Mouse (Mus musculus) embryo, embryonic 10 days (tissue): ENCODE measurements around the gene Ptprr.

Source experiments
- DNase-seq: peaks from one replicate; pipeline ENCODE4 v3.0.0-alpha.2; 2015; ENCODE audit warnings: low spot score

Gene Ptprr

DNA sequence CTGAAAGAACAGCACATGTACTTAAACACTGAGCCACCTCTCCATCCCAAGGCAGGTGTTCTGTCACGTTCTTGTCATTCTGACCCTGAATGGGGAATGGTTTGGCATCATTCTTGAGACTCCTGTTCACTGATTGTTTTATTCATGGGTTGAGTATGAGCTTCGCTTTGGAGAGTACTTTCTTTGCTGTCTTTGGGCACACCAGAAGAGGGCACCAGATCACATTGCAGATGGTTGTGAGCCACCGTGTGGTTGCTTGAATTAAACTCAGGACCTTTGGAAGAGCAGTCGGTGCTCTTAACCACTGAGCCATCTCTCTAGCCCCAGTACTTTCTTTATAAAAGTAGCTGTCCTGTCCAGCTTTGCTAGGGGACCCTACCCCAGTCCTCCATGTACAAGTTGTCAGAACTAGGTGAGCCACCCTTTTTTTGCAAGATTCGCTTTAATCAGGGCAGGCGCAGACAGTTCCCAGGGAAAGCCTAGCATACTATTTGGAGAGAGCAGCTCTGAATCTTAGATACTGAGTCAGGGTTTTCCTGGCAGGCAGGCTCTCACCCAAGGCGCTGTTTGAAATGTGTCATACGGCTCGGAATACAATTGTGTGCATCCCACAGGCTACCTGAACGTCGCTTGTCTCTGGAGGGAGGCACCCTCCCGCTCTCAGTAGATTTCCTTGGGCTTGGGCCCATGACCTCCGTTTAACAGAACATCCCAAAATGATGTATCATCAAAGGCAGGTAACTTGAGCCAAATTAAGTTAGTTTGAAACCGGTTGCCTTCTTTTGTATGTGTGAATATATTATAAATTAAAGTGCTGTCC is 178.8 kb downstream of the Ptprr start:
- DNase-seq, result peak; percentile 54

- peak; percentile 86 for DNase-seq
Observed at GRCm38 (mm10) chr10:116197416-116197939, 179.5 kb downstream of the Ptprr start.

DNA sequence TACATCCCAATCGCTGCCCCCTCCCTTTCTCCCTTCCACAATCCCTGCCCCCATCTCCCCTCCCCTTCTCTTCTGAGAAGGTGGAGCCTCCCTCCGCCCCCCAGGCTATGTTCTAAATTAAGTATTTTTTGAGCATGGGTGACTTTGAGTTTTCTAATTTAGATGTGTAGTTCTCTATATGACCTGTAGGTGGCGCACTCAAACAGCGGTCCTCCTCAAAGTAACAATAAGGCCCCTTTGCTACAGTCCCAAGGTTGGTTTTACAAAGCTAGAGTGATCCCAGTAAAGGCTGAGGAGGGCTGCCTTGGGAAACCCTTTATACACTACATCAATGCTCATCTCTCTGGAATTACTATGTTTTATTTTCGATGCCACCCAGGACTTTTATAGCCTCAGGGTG is 181.0 kb downstream of the Ptprr start:
- DNase-seq, result peak; percentile 65

GRCm38 (mm10) chr10:116201542-116201941 is 183.5 kb downstream of the Ptprr start:
- DNase-seq, result no peak

- DNase-seq, result no peak
Observed at GRCm38 (mm10) chr10:116205580-116206358, 187.8 kb downstream of the Ptprr start.

DNA sequence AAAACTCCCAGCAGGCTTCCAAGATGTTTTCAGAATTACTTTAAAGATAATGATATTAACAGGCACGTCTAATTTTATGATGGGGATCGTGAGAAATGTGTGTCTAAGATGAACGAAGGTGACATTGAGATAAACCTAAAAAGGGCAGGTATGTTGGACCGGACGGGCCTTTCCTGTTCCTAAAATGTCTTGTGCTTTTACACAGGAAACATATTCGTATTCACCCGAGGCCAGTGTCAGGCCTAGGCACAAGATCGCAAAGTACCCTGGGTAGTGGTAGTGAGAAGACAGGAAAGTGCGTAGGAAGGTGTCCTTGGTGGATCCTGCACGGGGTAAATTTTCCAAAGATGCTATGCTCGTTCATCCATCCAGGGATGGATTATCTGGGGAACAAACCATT is 188.4 kb downstream of the Ptprr start:
- DNase-seq, result no peak

DNA sequence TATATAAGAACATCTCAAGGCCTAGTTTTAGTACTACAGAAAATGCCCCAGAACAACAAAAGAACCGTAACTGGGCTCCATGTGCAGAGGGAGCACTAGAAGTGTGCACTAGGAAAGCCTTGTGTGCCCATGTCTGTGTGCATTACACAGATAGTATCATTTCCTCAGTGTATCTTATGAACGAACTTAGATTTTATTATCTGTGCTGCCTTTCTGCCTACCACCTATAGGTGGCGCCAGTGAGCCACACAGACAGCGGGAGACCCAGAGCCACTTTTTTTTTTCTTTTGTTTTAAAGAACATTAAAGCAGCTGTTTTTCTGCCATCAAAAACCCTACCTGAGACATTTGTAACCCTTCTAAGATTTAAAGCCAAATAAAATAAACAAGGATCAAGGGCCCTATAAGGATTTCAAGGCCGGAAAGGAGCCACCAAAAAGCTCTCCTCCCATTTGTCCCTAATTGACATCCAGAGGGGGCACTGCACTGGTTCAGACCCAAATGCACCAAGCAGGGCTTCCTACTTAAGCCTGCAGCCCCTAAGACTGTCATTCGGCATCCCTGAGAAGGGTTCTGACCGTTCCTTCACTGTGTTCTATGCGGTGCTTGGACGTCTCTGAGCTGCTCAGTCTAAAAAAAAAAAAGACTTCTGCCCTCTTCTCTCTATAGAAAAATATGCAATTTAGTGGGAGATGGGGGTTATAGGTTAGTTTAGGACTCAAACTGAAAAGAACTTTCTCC is 190.1 kb downstream of the Ptprr start:
- DNase-seq, result peak; percentile 76

- no peak for DNase-seq
Observed at GRCm38 (mm10) chr10:116208727-116209115, 190.7 kb downstream of the Ptprr start.

- peak; percentile 38 for DNase-seq
Observed at GRCm38 (mm10) chr10:116212127-116212526, 194.1 kb downstream of the Ptprr start.

- DNase-seq, result no peak
Observed at GRCm38 (mm10) chr10:116220336-116221118, 202.5 kb downstream of the Ptprr start.

DNA sequence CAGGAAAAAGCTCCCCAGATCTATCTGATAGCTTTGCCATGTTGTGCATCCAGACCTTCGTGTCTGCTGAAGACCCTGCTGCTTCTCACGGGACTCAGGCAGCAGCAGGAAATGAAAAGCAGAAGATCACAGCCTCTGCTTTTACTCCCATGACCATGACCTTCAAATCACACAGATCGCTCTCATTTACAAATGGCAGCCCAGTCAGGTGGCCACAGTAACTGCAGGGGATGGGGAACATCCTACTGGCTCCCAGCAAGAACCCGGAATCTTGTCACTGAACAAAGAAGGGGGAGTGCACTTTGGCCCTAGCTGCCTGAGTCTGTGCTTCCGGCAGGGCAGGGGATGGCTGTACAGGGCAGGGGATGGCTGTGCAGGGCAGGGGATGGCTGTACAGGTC is 217.3 kb downstream of the Ptprr start:
- DNase-seq, result no peak

- no peak for DNase-seq
Observed at GRCm38 (mm10) chr10:116242200-116242599, 224.2 kb downstream of the Ptprr start.

DNA sequence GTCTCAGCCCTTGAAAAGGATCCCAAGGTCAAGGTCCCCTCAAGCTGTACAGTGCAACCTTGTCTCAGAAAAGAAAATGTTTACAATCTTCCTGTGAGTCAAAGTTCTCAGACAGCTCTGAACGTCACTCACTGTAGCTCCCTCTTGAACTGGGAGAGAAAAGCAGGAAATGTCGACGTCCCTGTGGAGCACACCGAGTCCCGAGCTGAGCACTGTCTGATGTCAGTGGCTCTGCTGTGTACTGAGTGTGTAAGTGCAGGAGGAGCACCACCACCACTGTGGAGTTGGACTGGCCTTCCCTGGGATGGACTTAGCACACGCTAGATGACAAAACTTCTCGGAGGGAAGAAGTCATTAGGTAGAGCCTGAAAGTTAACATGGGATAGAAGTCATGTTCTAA is 225.4 kb downstream of the Ptprr start:
- DNase-seq, result no peak

- no peak for DNase-seq
Observed at GRCm38 (mm10) chr10:116245632-116246031, 227.6 kb downstream of the Ptprr start.

GRCm38 (mm10) chr10:116252668-116253067 is 234.7 kb downstream of the Ptprr start:
- no peak for DNase-seq

DNA sequence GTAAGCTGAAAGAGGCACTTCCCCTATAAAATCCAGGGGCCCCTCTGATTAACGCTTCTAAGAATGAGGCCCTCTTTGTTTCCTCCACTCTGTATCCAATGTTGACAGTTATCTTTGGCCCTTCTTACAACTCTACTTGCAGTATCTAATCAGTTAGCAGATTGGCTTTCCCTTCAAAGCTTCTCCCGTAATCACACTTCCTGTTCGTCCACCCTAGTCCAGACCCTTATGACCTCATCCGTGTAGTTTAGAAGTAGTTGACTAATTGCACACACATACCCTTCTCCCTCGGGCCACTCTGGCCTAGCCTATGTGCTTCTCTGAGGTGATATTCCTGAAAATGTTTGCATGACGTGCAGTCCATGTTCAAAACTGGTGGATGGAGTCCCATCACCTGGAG is 236.0 kb downstream of the Ptprr start:
- no peak for DNase-seq

DNA sequence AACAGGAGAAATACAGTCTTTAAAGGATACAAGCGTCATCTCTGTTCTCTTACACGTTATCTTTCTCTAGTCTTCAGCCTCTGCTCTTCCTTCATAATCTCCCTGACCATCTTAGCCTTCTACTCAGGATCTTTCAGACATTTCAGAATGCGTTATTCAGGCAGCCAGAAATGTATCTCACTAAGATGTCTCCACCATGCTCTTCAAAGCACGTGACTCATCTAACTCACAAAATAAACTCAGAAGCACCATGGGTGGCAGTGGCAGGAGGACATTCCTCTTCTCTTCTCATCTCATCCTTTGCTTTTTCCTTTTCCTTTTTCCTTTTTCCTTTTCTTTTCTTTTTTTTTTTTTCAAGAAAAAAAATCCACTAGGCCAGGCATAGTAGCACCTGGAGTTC is 241.3 kb downstream of the Ptprr start:
- DNase-seq, result no peak

DNA sequence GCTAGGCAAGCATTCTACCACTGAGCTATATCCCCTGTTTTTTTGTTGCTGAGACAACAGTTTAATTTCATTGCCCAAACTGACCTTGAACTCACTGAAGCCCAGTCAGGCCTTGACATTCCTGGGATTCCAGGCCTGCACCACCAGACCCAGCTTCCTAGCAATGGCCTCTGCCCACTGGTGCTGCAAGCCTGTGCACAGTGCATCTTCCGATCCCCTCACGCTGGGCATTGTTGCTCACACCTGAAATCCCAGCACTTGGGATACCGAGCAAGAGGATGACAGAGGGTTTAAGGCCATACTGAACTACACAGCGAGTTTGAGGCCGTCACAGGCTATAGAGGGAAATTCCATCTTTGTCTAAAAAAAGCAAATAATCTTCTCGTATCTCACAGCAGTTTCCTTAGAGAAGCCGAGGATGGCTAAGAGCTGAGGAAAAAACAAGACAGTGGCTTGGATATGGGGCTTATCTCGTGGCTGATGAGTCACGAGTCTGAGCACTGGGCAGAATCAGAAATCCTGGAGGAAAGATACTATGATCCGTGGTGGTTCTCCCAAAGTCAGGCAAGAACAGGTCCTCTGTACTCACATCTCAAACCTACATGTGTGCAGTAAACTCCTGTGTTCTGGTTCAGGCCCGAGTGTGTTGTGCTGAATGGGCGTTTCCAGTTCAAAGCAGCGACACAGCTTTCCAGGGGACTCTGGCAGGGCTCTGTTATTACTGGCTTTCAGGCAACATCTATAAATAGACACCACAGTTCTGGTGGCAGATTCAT is 242.8 kb downstream of the Ptprr start:
- DNase-seq, result peak; percentile 21

DNA sequence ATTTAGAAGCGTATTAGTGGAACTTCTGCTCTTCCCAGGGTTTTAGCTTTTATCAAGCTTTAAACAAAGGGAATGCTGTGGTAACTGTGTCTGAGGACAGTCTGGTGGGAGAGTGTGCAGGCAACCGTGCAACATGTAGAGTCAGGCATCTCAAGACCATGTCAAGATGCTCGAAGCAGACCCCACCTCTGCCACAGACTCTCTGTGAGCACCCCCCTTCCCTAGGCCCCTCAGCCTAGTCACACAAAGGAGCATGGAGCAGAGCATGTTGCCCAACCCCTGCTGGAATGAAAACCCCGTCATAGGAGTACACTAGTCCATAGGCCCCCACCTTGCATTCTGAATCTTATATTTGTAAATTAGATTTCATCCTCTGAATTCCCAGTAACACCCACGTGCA is 243.5 kb downstream of the Ptprr start:
- no peak for DNase-seq

DNA sequence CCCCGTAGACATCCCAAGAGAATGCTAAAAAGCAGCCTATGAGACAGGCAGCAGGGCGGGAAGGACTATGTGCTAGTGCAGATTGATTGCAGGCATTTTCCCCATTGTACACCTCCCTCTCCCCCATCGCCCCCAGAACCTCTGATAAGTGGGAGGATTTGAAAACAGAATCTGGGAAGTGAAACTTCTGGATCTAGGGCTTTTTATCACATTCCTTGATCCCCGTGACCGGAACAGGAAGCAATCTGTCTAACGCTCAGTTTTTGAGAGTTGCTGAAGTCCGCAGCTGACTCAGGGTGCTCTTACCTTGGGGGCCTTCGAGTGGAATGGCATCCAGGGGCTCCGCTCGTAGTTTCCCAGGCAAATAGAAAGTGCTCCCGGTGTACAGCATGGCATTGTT is 246.5 kb downstream of the Ptprr start:
- no peak for DNase-seq
